Mouse (Mus musculus) right cerebral cortex, postnatal 25 days (tissue): ENCODE results near the gene Hoxa13.

Experiments used
- DNase-seq: peaks from one replicate; pipeline ENCODE4 v3.0.0; 2022

Gene Hoxa13

DNA sequence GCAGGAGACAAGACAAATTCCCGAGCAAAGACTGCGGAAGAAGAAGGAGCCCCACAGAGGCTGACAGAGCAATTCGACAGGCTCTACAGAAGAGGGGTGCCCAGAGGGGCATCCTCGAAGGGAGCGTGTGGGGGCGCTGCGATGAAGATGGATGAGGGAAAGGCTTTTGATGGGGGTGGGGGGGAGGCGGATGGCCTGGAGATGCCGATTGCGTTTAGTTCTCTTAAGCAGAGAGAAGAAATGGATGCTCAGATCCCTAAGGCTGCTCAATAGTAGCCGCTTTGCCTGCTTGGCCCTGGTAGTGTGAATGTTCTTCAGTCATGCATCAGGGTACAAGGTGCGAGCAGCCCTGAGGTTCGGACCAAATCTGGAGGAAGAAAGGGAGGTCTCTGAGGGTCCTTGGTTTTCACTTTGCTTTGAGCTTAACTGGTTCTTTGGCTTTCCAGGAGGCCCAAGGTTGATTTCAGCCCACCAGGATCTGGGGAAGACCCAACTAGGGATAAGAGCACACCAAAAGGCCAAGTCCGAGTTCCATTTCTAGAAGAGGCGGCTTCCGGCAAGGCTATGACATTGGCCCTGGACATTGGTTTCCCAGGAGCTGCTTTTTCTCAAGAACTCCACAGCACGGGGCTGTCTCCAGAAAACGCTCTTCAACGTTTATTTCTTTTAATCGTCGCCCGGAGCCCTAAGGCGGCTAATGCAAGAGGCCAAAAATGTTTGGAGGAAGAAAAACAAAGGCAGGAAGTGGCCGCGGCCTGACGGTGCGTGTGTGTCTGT lies 11.9 kb downstream of the Hoxa13 start:
- DNase-seq = no peak

DNA sequence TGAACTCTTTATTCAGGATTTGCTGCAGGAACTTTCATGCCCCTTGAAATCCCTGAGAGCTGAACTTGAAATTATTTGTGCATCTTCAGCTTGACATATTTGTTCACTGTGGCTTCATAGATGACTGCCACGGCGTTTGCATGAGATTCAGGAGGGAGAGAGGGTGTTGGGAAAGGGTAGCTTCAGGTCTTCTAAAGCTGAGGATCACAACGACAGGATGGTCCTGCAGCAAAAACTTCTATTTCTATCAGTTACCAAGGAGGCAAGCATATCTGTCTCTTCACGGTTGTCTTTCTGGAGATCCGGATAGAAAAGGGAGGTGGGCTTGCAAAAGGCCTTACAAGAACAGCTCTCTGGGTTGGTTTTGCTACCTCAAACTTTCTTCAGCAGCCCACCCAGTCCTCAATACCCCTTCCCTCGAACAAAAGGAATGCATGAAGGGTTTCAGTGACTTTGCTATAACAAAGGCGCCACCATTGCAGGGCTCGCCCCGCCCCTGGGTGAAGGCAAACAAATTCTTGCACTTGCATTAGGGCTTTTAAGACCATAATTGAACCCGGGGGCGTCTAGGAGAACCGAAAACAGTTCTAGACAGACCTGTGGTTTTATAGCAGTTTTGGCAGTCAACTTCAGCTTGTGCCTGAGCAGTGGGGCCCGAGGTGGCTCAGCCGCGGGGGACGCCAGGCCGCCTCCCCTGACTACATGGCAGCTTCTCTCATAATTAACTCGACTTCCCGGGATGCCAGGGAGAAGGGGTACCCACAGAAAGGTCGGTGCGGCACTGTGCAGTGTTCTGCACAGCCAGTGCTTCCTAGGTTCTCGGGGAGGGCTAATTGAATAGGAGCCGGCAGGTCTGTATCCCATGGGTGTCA lies 12.7 kb downstream of the Hoxa13 start:
- DNase-seq = no peak

DNA sequence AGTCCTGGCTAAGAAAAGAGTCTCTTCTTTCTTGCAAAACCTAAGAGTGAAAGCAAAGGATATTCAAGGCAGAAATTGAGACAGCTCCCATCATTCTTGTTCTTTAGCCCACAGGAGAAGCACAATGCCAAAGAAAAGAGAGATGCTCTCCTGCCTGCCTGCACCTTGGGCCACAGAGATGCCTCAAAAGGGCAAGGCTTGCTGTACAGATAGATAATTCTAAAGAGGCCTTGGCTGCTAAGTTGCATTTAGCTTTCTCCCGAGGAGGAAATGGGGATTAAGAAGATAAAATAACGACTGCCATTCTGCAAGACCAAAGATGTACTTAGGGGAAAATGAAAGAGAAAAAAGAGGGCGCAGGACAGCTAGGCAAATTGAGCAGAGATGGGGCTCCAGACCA lies 13.8 kb downstream of the Hoxa13 start:
- DNase-seq = no peak

- no peak for DNase-seq
Measured at GRCm38 (mm10) chr6:52246403-52246803, 14.3 kb downstream of the Hoxa13 start.

DNA sequence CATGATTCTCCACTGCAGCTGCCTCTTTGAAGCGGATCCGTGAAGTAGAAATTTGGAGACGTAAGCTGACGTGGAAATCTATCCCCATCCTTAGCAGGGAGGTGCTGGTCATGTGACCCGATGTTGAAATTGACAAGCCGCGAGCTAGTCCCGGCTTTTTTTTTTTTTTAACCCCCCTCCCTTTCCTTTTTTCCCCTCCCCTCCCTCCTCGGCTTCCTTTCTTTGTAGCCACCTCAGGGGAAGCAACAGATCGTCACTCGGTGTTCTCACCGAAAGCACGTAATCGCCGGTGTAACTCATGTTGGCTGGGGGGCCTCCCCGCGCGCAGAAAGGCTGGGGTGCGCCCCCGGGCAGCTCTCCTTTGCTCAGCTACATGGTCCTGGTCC lies 14.9 kb downstream of the Hoxa13 start, which contains the start of gene Hoxa11:
Gene Hoxa11 (minus strand): TSS at position 54 of the 386 bp plus-strand sequence.
- DNase-seq = no peak

DNA sequence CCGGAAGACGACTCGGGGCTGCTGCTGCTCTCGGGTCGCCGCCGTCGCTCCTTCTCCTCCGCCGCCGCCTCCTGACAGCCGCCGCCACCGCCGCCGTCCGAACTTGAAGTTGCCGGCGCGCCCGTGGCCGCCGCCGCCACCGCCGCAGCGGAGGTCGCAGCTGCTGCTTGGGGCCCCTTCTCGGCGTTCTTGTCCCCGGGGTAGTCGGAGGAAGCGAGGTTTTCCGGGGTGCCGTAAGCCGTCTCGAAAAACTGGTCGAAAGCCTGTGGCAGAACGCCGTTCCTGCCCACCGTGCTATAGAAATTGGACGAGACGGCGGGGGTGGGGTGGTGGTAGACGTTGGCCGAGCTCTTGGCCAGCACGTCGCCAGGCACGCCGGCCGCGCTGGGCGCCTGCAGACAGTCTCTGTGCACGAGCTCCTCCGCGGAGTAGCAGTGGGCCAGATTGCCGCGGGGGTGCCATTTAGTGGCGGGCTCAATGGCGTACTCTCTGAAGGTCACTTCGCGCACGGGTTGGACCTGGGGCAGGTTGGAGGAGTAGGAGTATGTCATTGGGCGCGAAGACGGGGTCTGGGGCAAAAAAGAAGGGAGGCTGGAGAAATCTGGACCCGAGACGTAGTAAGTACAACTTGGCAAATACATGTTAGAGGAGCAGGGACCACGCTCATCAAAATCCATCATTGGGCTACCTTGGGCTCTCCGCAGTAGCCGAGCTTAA lies 15.5 kb downstream of the Hoxa13 start:
- DNase-seq = no peak

DNA sequence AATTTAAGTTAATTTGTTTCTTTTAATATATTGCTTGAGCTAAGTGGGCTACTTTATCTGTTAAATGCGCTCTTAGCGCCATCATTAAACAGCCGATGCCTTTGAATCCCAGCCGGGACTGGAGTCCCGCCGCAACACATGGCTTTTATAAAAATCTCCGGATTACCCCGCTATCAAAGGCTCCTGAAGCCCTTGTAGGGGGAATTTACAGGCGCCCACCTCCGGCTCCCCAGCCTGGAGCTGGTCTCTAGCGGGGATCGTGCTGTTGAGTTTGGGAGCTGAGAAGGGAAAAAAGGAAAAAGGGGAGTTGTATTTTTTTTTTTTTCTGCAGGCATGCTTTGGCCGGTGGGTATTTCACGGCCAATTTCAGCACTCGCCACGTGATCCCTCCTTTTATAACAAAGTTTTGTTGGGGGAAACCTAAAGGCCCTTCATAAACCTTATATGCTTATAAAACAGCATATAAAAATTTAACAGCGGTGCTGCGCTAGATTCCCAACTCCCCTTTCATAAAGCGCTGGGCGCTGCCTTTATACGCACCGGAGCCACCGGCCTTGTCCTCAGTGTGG lies 16.1 kb downstream of the Hoxa13 start:
- DNase-seq = no peak

GRCm38 (mm10) chr6:52243681-52244121 lies 17.0 kb downstream of the Hoxa13 start:
- peak; percentile 4 for DNase-seq

DNA sequence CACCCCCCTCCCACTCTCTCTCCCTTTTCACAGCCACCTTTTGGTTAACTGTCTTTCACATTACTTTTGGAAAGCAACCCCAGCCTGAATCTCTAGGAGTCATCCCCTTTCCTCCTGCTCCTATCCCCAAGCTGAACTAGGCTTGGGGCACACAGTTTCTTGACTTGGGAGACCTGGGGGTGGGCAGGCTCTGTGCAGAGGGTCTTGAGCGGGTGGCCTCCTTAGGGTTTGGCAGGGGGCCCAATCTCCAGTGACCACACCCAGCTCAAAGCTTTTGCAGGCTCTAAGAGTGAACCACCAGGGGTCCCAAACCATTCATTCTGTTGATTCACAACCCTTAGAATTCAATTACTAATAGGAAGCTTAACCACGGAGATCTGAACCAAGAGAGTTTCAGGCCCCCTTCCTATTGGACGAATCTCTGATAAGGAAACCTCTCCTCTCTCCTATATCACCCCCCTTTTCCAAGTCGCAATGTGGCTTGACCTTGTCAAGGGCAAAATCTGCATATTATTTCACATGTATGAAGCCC lies 17.8 kb downstream of the Hoxa13 start:
- DNase-seq = no peak

DNA sequence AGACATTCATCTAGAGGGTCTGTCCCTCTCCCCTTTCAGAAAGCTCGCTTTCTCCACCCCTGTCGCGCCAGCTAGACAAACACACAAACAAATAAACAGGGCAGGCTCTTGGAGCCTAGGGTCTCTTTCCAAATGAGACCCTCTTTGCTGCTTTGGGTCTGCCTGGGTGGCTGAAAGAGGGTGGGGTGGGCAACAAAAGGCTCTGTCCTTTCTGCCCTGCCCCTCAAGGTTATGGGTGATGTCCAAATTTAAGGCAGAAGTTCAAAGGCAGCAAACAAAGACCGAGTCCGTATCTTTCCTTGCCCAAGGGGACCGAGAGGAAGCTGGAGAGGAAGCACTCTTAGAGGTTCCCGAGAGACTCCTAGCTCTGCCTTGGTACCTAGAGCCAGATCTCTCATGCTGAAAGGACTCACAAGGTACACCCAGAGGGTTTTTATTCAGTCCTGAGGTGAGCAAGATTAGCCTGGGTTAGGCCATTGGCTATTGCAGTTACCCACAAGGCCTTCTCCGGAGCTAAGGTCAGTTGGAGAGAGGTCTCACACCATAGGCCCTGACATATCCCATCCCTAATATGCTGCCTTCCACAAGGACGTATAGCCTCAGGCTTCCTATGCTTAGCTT lies 19.6 kb downstream of the Hoxa13 start:
- no peak for DNase-seq

- DNase-seq = no peak
Measured at GRCm38 (mm10) chr6:52240389-52241000, 20.2 kb downstream of the Hoxa13 start, which contains the start of gene Hoxa10. TSS of gene Hoxa10 (minus strand) at chr6:52240854.

- DNase-seq = no peak
Measured at GRCm38 (mm10) chr6:52239625-52240388, 20.9 kb downstream of the Hoxa13 start.

DNA sequence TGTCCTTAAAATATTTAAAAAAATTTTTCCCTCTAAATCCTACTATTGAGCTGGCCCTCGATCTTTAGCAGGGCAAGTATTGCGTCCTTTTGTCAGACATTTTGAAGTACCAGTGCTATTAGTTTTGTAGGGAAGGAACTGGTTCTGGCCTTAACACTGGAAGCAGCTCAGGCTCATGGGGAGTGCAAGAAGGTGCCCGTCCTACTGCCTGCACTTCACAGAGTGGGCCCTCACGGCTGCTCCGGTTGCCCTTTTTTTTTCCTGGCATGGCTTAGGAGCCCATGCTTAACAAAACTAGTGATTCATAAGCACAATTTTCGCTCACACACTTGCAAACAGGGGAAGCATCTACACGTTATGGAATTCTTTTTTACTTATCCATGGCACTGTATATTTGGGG lies 21.7 kb downstream of the Hoxa13 start:
- no peak for DNase-seq

GRCm38 (mm10) chr6:52238155-52238545 lies 22.5 kb downstream of the Hoxa13 start:
- no peak for DNase-seq

GRCm38 (mm10) chr6:52237346-52238154 lies 23.1 kb downstream of the Hoxa13 start:
- no peak for DNase-seq

GRCm38 (mm10) chr6:52236806-52237205 lies 23.9 kb downstream of the Hoxa13 start:
- no peak for DNase-seq

GRCm38 (mm10) chr6:52235866-52236265 lies 24.8 kb downstream of the Hoxa13 start:
- no peak for DNase-seq

DNA sequence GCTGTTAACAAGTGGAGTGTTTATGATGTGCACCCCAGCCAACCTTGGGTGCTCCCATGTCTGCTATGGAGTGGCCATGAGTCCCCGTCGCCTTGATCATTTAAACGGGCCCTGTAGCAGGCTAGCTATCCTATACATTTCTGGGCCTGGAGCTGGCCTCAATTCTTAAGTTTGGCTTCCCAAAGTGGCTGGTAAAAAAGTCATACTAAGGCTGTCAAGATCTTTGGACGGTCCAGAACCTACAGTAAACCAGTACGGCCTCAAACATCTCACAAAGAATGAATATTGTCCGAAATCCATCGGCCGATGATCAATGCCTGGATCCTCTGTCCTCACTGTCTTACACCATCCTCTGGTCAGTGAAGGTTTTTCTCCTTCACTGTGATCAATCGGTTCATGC lies 25.4 kb downstream of the Hoxa13 start:
- no peak for DNase-seq

DNA sequence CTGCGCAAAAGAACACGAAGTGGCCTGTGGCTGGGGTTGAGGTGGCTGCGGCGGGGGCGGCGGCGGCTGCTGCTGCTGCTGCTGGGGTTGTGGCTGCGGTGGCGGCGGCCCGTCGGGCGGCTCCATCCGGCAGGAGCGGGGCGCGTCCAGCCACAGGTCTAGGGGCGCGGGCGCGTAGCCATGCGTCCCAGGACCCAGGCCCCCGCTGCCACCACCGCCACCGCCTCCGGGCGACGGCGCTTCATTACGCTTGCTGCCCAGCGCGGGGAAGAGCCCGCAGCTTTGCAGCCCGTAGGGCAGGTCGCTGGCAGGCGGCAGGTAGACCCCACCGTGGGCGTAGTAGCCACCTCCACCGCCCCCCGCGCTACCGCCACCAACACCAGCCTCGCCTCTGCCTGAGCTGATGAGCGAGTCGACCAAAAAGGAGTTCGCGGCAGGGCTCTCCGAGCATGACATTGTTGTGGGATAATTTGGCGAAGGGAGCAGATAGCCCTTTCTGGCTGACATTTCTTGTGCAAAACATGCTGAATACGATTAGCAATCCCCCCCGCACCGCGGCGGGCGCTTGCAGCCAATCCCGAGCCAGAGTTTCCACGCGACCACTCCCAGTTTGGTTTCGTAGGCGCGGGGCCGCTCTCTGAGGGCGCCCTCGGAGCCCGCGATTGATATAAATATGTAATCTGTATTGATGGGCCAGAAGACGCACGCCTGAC lies 26.1 kb downstream of the Hoxa13 start:
- DNase-seq = no peak
